Mouse (Mus musculus): ENCODE measurements at regions not wholly inside any gene's neighbourhood (a gene's known extent, or its start where the extent isn't known, plus 50 kb on each side); places are given as distances from the start of the nearest gene placed in this dataset.

DNA sequence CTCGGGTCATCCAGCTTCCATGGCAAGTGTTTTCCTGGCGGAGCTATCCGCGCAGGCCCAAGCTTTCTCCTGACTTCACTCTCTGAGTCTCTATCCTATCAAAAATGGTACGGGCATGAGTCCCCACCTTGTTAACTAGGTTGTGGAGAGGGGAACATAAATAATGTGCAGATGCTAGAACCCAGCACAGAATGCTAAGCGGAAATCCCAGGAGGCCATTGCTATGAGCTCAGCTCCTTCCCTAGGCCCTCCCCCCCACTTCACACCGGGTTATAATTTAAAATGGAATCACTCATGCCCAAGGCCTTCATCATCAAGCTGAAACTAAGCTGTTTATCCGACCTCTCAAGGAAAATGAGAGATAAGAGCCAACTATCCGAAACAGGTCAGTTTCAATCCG lies 60.4 kb upstream of the Cd83 start:
- no peak for DNase-seq (ENCODE audit: low spot score)

DNA sequence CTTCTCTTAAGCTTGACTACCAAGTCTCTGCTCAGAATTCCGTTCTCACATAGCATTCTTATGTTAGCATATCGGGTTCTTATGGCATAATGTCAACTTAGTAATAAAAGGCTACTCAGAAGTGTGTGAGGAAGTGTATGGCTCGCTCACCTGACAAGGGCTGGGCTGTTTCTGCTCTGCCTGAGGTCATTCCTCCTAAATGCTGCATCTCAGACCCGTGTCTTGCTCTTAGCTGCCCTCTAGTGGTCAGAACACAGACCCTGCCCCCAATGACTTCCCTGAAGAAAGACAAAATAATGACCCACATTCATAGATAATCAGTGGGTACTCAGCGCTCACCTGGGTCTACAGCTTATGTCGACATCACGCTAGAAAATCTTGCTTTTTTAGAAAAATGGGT lies 58.9 kb upstream of the Cd83 start:
- DNase-seq (ENCODE audit: low spot score), result peak; percentile 5

DNA sequence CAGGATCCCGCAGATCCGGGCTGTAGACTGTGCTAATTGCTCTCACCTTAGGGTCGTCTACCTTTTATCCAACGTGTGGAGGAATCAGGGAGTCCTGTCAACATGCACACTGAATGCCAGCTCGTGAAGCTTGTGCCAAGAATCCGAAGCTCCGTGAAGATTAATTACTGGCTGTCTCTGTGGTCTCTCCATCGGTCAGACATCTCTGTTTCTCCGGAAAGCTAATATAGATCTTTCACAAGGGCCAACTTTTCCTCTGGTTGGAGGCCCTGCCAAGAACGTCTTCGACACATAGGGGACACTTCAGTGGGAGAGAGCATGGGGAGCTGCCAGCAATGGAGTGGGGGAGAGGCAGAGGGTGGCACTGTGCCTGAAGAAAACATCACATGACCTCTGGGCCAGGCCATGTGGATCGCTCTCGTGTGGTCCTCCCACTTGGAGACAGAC lies 57.7 kb upstream of the Cd83 start:
- no peak for DNase-seq (ENCODE audit: low spot score)

DNA sequence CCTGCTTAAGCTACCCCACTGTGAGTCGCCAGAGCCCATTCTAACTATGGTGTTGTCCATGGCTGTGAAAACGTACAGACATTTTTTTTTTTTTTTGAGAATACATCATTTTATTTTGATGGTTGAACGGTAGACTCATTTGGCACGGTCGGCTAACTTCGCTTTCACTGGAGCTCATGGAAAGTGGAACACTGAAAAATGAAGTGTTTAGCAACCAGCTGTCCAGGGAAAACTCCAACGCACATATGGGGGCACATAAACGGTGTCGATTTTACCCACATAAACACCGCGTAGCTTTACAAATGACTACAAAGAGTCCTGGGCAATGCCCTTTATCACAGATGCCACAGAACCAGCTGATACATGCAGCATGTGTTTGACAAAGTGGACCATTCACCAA lies 55.0 kb upstream of the Cd83 start:
- no peak for DNase-seq (ENCODE audit: low spot score)

DNA sequence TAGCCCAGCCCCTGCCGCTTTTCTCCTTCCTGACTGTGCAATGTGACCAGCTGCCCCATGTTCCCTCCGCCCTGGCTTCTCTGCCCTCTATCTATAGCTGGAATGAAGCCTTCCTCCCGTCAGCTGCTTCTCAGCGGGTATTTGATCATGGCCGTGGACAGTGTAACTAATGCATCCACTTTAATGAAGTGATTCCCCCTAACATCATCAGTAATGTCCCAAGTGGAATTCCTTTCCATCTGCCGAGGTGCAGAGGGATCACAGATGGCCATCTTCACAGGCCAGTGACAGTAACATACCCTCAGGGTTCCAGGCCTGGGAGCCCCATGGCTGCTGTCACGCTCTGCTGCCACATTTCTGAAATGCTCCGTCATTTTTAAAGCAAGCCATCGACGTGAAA lies 51.5 kb upstream of the Cd83 start:
- no peak for DNase-seq (ENCODE audit: low spot score)

DNA sequence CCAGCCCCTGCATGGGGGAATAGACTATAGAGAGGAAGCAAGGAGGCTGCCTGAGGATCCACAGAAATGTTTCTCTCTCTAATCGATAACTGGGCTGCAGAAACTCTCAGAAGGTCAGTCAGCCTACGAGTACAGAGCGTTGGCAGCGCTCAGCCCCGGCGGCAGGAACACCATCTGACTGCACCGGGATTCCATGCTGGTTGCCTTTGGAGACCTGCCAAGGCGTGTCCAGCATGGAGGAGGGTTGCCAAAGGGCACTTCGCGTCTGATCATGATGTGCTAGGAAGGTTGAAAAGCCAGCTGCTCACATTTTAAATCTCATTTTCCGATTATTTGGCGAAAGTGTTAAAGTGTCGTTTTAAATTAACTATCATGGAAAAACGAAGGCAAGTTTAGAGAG lies 49.9 kb upstream of the Cd83 start:
- DNase-seq (ENCODE audit: low spot score), result no peak

All from spleen, adult 12 weeks (tissue).